Mouse (Mus musculus) CD4-positive naive resting alpha-beta T cell, adult 76 days (primary cell): ENCODE measurements around the gene Noxa1. TPM values are rescaled to one million over a fixed set of nuclear protein-coding genes. Genes with fewer than 3 reads are reported as not detected.

Source experiments
- total RNA-seq: library from RNA; stranded (reverse); gene quantifications from one replicate; pipeline ENCODE4 v1.2.4, GENCODE M21; 2023

Noxa1 gene
- not detected for total RNA-seq

GRCm38 (mm10) chr2:25095109-25095850, at the start of gene Noxa1:
Gene Noxa1, minus strand, starts transcription at chr2:25095149.

GRCm38 (mm10) chr2:25080076-25080475, 14.9 kb downstream of the Noxa1 start, which contains the start of gene Entpd8:
Gene Entpd8, plus strand, starts transcription at chr2:25080304.

GRCm38 (mm10) chr2:25054221-25055067, 40.5 kb downstream of the Noxa1 start, which contains the start of gene Nsmf:
Gene Nsmf, plus strand, starts transcription at chr2:25054355.

Other genes starting within 250 kb of the Noxa1 start
- 126 TPM for gene Ehmt1, start 175.5 kb downstream of the Noxa1 start, total RNA-seq
- 107 TPM for gene Arrdc1, start 159.9 kb downstream of the Noxa1 start, total RNA-seq
- gene Zmynd19, start 145.4 kb downstream of the Noxa1 start, total RNA-seq: 16.0 TPM
- 14.7 TPM for gene Dph7, start 132.7 kb downstream of the Noxa1 start, total RNA-seq
- gene Mrpl41, start 120.1 kb downstream of the Noxa1 start, total RNA-seq: 23.9 TPM
- 153 TPM for gene Pnpla7, start 119.1 kb downstream of the Noxa1 start, total RNA-seq
- 29.2 TPM for gene Nsmf, start 40.8 kb downstream of the Noxa1 start, total RNA-seq
- not detected for gene Entpd8, start 14.8 kb downstream of the Noxa1 start, total RNA-seq
- 7.0 TPM for gene Nrarp, start 85.6 kb upstream of the Noxa1 start, total RNA-seq
- gene Tor4a, start 101.7 kb upstream of the Noxa1 start, total RNA-seq: 14.4 TPM
- 53.8 TPM for gene Nelfb, start 116.3 kb upstream of the Noxa1 start, total RNA-seq
- not detected for gene Stpg3, start 119.5 kb upstream of the Noxa1 start, total RNA-seq
- not detected for gene Fam166a, start 123.6 kb upstream of the Noxa1 start, total RNA-seq
- 103 TPM for gene Tubb4b, start 129.6 kb upstream of the Noxa1 start, total RNA-seq
- not detected for gene Slc34a3, start 139.2 kb upstream of the Noxa1 start, total RNA-seq
- not detected for gene Rnf224, start 141.6 kb upstream of the Noxa1 start, total RNA-seq
- 0.50 TPM for gene Rnf208, start 147.1 kb upstream of the Noxa1 start, total RNA-seq
- gene Cysrt1, start 147.3 kb upstream of the Noxa1 start, total RNA-seq: not detected
- gene AL732309.1, start 151.7 kb upstream of the Noxa1 start, total RNA-seq: 12.5 TPM
- gene Tmem203, start 160.3 kb upstream of the Noxa1 start, total RNA-seq: 19.2 TPM
- gene Tprn, start 167.5 kb upstream of the Noxa1 start, total RNA-seq: 19.1 TPM
- gene Ssna1, start 177.3 kb upstream of the Noxa1 start, total RNA-seq: 29.1 TPM
- gene Anapc2, start 177.3 kb upstream of the Noxa1 start, total RNA-seq: 100 TPM
- gene Tmem210, start 193.0 kb upstream of the Noxa1 start, total RNA-seq: not detected
- not detected for gene Lrrc26, start 194.8 kb upstream of the Noxa1 start, total RNA-seq
- not detected for gene Grin1, start 224.0 kb upstream of the Noxa1 start, total RNA-seq
- 44.3 TPM for gene Man1b1, start 237.2 kb upstream of the Noxa1 start, total RNA-seq